Mouse (Mus musculus) olfactory bulb, adult 2 months (tissue): ENCODE measurements at regions not wholly inside any gene's neighbourhood (a gene's known extent, or its start where the extent isn't known, plus 50 kb on each side); places are given as distances from the start of the nearest gene placed in this dataset.

Experiments
- CTCF ChIP-seq: fragments of 200-500 bp; IDR thresholded peaks from 2 replicates; pipeline ENCODE4 v1.5.1; 2012; ENCODE audit warnings: low read depth, mild to moderate bottlenecking, low read length, moderate library complexity; ENCODE audit not compliant: insufficient read depth
- POLR2A ChIP-seq: fragments of 200-500 bp; IDR thresholded peaks from 2 replicates; pipeline ENCODE4 v1.6.1; 2012; ENCODE audit warnings: mild to moderate bottlenecking, low read depth, low read length, moderate library complexity; ENCODE audit not compliant: insufficient read depth

DNA sequence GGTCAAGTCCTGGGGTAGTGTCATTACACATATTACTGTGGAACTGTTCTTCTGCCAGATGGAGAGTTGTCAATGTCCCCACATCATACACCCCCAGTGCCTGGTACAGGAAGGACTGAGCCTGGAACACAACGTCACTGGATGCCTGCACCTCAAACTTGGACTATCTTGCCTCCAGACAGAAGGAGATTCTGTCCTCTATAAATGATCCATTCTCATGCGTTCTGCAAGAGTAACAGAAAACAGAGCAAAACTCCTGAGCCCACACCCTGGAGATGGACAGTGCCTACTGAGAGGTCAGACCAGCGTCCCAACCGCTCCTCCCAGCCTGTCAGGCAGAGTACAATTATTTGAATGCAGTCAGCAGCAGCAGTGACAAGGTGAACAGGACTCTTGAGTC, 261.1 kb downstream of the Dysf start:
- TF ChIP-seq POLR2A, result no peak
- TF ChIP-seq CTCF, result no peak
